Mouse (Mus musculus) spleen, embryonic (tissue): ENCODE data around the gene Gpr33.

Source experiments
- CTCF ChIA-PET: fragments of 350-600 bp; sonication (Branson Sonifier 250); formaldehyde crosslinking; loops from one replicate; lab custom pipeline; 2022; lab: Charles Lee

The Gpr33 gene

DNA sequence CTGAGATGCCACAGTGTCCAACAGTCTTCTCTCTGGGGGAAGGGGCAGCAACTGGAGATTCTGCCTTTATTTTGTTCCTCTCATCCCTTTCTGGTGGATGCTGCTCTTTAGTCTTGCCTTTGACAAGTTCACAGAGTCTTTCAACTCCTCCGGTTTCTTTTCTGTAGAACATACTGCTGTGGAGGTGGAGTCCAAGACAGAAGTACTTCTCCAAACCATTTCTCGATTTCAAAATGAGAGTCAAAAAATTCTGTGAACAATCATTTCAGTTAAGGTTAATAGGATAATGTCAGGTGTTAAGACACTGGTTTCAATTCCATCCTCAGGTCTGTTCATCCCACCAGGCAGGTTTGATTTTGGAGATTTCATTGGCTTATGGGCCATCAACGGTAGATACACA, at the start of gene Gpr33:
Gene Gpr33, minus strand, starts transcription at position 101 of the 400 bp plus-strand sequence.
- CTCF ChIA-PET = no interaction called here

DNA sequence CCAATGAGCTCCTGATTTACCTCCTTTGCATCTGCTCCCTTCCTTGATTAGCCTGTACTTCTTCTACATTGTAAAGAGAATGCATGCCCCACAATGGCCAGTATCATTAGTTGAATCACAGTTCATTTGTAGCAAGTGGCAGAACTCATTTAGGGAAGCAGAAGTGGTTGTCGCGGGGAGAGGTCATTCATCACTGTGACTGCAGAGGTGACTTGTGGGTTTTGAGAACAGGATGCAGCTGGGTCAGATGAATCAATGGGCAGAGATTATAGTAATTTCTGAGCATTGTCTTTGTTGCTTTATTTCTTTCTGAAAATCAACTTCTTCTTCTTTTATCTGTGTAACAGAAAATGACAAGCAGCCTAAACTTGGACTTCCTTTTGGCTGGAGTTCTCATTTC, 21.5 kb upstream of the Gpr33 start:
- CTCF ChIA-PET = no interaction called here

GRCm38 (mm10) chr12:52046371-52046770, 18.5 kb upstream of the Gpr33 start:
- CTCF ChIA-PET = no interaction called here

- CTCF ChIA-PET = no interaction called here
These were observed 15.0 kb upstream of the Gpr33 start for GRCm38 (mm10) chr12:52042818-52043336.

GRCm38 (mm10) chr12:52038352-52038751, 10.5 kb upstream of the Gpr33 start:
- CTCF ChIA-PET = interaction anchor here (0.5 kb wide), 1 partner anchor 790 kb away, joined by 7 read pairs; no protein-coding TSS in a partner anchor

- CTCF ChIA-PET = interaction anchor here (0.7 kb wide), 1 partner anchor 605 kb away, joined by 3 read pairs; no protein-coding TSS in a partner anchor
These were observed 7.1 kb upstream of the Gpr33 start for GRCm38 (mm10) chr12:52034956-52035355.

DNA sequence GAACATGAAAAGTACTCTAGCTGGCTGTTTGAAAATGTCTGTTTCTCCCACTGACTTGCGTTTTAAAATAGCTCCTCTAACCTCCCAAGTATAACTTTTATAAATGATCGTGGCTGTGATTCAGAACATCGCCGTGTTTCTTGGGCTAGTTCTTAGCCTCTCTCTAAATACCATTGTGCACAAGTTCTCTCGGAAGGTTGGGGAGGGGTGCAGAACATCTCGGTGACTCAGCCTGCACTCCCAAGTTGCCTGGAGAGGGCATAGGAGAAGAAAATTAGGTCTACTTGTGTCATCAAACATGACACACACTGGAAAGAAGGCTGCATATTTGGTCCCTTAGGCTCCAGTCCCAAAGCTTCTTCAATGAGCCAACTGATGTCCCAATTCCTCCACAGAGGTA, 4.4 kb upstream of the Gpr33 start:
- CTCF ChIA-PET = no interaction called here

GRCm38 (mm10) chr12:52014494-52015029, 13.3 kb downstream of the Gpr33 start:
- CTCF ChIA-PET = no interaction called here

DNA sequence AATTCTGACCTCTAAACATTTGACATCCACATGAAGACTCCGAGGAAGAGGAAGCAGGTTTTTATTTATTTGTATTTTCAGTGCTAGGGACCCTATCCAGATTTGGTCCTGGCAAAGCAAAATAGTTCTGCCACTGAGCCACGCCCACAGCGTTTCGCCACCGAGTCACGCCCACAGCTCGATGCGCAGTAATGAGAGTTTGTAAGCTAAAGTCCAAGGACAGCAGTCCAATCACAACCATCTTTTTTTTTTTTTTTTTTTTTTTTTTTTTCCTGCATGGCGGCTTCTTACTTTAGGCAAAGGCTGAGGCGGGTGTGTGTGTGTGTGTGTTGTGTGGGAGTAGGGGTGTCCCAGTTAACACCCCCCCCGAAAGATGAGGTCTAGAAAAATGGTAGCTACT, 13.8 kb downstream of the Gpr33 start:
- CTCF ChIA-PET = interaction anchor here (0.6 kb wide), 1 partner anchor 15 kb away, joined by 5 read pairs; no protein-coding TSS in a partner anchor

DNA sequence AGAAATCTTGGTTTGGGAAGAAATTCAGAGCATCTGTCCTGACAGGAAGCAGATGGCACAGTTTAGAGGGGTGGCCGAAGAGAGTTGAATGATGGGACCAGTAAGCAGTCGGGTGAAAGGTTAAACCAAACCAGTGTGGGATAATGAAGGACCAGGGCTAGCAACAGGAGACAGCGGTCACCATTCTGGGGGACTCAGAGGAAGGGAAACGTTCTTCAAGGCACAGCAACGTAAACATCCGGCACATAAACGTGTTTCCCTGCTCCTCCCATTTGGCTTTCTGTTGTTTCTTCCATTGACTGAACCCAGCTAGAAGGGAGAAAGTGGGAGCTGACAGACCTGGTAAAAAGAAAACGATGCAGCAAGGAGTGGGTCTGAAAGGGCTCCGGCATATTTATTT, 14.6 kb downstream of the Gpr33 start:
- CTCF ChIA-PET = no interaction called here

GRCm38 (mm10) chr12:52012159-52012558, 15.7 kb downstream of the Gpr33 start:
- CTCF ChIA-PET = no interaction called here

- CTCF ChIA-PET = interaction anchor here (0.6 kb wide), 1 partner anchor 188 kb away, joined by 3 read pairs; no protein-coding TSS in a partner anchor
These were observed 17.3 kb downstream of the Gpr33 start for GRCm38 (mm10) chr12:52010630-52010961.

GRCm38 (mm10) chr12:52009928-52010629, 17.8 kb downstream of the Gpr33 start:
- CTCF ChIA-PET = interaction anchor here (0.6 kb wide), 1 partner anchor 188 kb away, joined by 3 read pairs; no protein-coding TSS in a partner anchor

DNA sequence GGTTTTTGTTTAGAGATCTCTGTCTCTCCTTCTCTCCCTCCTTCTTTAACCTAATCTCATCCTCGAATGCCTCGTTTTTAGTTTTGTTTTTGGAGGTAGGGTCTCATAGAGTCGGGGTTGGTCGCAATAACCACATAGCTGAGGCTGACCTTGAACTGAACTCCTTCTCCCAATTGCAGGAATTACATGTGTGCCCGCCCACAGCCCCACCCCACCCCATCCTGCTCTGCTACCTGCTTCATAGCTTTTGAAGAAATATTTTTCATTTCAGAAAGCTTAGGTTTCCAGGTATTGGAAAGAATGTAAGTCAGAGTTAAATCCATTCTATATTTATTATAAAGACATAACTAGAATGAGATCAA, 21.2 kb downstream of the Gpr33 start:
- CTCF ChIA-PET = interaction anchor here (0.6 to 0.8 kb wide), 2 partner anchors 93 to 116 kb away, joined by 3 read pairs; no protein-coding TSS in a partner anchor

- CTCF ChIA-PET = interaction anchor here (0.6 kb wide), 1 partner anchor 117 kb away, joined by 3 read pairs; no protein-coding TSS in a partner anchor
These were observed 21.8 kb downstream of the Gpr33 start, which contains the start of gene Dtd2 for GRCm38 (mm10) chr12:52005877-52006632. Dtd2 (minus strand) TSS chr12:52006501.

GRCm38 (mm10) chr12:52002746-52003145, 25.1 kb downstream of the Gpr33 start:
- CTCF ChIA-PET = no interaction called here

GRCm38 (mm10) chr12:52001544-52001943, 26.3 kb downstream of the Gpr33 start:
- CTCF ChIA-PET = interaction anchor here (0.7 kb wide), 1 partner anchor 28 kb away, joined by 7 read pairs; no protein-coding TSS in a partner anchor

DNA sequence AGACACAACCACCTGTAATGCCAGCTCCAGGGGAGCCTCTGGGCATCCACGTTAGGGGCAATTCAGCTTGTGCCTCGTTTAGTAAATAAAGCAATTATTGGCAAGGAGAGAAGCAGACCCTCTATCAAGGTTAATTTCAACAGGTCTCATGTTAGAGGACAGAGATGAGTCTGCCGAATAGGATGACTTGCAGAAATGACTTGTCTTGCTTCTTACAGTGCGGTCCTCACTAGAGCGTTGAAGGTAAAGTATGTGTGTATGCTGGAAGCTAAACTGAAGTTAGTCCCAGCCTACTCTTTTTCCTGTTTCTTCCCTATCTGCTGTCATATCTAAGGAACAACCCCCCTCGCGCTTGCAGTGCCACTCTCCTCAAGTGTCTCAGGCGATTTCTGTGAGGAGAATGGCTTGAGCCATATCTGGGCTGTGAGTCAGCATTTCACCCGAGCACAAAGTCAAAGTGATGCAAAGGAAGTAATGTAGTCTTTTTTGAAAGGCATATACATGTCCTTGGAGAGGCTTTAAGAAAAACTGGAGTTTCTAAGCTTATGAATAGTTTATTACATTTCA, 29.4 kb downstream of the Gpr33 start:
- CTCF ChIA-PET = interaction anchor here (0.6 kb wide), 2 partner anchors 15 to 16 kb away, joined by 5 to 7 read pairs; no protein-coding TSS in a partner anchor

DNA sequence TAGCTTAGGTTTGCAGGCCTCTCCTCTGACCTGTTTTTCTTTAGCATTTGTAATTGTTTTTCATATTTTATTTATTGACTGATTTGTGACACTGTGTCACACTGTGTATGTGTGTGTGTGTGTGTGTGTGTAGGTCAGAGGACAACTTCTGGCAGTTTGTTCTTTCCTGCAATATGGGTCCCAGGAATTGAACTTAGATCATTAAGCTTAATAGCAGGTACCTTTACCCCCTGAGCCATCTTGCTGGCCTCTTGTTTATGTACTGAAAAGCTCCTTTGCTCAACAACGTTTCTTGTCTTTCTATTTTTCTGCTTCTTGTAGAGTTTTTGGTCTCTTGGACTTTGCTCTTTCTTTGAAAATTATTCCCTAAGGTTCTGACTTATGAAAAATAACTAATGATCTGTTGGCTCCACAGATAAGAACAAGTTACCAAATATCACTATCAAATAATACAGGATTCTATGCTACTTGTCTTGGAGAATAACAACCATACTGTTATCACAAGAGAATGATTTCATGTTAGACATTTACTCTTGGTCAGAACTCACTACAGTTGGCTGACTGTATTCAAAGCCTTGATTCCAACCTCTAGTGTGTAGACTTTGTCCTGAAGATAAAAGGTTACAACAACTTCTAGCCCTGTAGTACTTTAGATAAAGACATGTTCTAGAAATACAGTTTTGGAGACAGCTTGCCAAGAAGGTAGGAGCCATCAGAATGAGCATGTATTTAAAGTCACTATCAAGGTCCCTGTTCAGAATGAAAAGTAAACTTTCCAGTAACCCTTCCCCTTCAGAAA, 31.9 kb downstream of the Gpr33 start:
- CTCF ChIA-PET = no interaction called here

- CTCF ChIA-PET = no interaction called here
These were observed 37.2 kb downstream of the Gpr33 start for GRCm38 (mm10) chr12:51990629-51991028.

DNA sequence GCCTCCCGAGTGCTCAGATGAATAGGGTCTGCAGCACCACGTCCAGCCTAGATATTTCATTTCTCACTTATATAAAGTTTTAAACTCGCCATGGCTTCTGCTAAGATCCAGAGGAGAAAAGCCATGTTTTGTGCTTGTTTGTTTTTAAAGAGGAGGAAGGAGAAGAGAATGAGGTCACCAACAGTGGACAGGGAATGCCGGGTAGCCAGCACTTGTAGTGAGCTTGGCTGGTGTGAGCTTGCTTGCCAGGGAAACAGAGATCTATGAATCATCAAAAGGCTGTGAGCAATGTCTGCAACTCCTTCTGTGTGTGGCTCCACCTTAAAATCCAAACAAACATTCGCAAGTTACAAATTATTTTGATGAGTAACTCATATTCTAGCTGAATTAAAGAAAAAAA, 39.3 kb downstream of the Gpr33 start:
- CTCF ChIA-PET = no interaction called here
